Mouse (Mus musculus) frontal cortex, adult 2 months (tissue): ENCODE measurements around the gene Mark2. TPM values are rescaled to one million over a fixed set of nuclear protein-coding genes. Genes with fewer than 3 reads are reported as not detected.

ENCODE experiments used
- DNase-seq, 2 experiments: peaks; one replicate each; pipeline ENCODE4 v3.0.0; 2022; ENCODE audit warnings: low spot score in 1 of 2; ENCODE audit errors: extremely low spot score in 1 of 2
- polyA plus RNA-seq: library from polyadenylated mRNA; depleted of rRNA; stranded (reverse); fragments of >200 nt; gene quantifications from 2 replicates; pipeline ENCODE4 v1.2.3, GENCODE M21; 2012

Gene Mark2
- polyA plus RNA-seq, 1 experiment = 105 TPM

- DNase-seq = peak; percentile 80 to 83
Measured at GRCm38 (mm10) chr19:7299052-7299451, 42.6 kb downstream of the Mark2 start.

- no peak for DNase-seq
Measured at GRCm38 (mm10) chr19:7295959-7296358, 45.7 kb downstream of the Mark2 start.

GRCm38 (mm10) chr19:7295071-7295658, 46.5 kb downstream of the Mark2 start:
- DNase-seq = no peak

GRCm38 (mm10) chr19:7294098-7294876, 47.4 kb downstream of the Mark2 start:
- DNase-seq = no peak

DNA sequence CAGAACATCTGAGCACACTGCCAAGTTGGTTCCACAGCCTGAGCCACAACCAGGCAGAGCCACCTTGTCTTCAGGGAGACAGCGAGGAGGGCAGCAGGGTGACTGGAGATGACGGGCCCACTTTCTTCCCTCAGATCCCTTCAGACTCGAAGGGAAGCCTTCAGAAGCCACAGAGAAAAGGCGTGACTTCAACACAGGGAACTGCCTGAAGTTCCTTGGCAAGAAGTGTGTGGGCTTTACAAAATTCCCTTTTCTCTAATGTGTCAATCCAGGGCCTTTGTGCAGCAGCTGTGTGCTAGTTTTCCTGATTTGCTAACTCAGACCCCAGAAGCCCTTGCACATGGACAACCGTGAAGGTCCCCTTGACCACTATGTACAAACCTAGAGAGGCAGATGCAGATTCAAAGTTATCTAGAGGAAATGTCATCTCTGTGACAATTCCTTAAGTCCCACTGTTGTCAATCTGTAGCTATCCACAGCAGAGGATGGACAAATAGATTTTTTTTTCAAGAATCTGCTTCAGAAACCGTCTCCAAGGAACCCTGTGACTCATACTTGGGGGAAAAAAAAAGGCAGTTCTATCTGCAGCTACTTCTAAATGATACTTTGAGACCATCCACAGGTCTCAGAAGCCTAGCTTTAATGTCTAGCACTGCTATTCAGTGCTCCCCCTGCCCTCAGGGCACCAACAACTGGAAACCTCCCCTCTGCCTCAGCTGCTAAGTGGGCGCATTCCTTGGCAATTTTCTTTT, 49.5 kb downstream of the Mark2 start:
- peak in 1 of 2 experiments; percentile 57 for DNase-seq

DNA sequence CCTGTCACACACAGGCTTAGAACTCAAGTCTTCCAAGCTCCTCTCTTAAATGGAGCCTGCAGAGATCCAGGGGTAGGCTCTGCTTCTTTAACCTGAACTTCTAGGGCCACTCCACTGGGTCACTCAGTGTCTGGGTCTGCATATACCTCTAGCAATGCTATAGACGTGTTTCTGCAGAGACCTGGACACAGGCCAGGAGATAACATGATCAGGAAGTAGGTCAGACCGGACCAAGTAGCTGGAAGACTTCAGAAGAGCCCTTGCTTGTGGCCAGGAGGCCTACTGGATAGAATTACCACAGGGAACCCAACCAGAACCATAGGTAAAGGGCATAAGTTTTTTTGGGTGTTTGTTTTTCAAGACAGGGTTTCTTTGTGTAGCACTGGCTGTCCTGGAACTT, 51.9 kb downstream of the Mark2 start:
- DNase-seq = no peak

DNA sequence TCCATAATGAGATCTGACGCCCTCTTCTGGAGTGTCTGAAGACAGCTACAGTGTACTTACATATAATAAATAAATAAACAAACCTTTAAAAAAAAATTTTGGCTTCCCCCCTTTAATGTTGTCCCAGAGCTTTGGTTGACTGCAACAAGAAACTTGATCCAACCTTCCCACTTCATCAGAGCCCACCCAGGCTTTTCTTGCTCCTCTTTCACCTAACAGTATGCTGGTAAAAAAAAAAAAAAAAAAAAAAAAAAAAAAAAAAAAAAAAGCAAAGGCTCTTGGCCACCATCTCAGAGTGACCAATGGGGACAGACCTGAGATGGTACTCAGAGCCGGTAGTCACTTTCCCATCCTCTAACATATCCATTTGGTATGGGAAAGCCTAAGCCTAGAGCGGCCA, 53.4 kb downstream of the Mark2 start:
- no peak for DNase-seq

GRCm38 (mm10) chr19:7286563-7287315, 54.9 kb downstream of the Mark2 start:
- no peak for DNase-seq

GRCm38 (mm10) chr19:7280557-7281330, 60.9 kb downstream of the Mark2 start:
- peak; percentile 86 to 89 for DNase-seq

DNA sequence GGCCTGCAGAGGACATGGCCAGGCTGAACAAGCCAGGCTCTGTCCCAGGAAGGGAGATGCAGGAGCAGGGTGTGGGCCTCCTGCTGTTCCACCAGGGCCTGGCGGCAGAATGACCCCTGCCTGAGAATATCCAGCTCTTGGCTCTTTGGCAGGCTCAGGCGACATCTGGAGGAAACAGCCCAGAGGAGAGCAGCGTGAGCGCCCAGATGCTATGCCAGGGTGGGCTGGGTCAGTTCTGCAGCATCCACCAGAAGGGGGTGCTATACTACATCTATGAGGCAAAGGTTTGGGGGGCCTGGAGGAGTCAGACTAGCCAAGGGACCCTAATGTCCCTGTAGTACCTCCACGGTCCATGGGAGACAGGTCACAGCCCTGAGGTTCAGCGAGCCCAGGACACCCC, 62.5 kb downstream of the Mark2 start:
- no peak for DNase-seq

DNA sequence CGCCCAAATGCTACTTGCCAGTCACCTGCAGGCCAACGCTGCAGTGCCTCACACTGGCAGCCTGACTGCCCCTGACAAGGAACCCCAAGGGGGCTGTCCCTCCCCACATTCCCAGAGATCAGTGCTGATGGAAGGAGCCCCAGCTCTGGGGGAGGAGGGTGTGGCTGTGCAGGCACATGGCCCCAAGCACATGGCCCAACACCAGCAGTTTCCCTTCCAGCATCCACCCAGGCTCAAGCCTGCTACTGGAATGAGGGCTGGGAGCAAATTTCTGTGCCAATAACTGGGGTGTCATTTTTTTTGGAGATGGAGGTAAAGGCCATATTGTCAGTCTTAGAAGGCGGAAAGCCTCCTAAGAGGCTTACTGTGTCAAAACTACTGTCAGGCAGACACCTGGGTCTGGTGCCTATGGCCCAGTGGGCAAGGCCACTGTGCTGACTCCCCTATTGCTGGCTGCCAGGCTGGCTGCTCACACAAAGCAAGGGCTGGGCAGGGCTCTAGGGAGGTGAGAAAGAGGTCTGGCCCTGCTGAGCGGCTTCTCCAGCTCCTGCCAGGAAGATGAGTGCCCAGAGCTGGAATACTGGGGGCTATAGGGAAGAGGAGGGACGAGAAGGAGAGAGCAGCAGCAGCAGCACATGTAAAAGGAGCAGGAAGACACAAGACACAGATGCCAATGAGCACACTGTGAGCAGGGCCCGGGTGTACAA, 63.3 kb downstream of the Mark2 start:
- DNase-seq = no peak

DNA sequence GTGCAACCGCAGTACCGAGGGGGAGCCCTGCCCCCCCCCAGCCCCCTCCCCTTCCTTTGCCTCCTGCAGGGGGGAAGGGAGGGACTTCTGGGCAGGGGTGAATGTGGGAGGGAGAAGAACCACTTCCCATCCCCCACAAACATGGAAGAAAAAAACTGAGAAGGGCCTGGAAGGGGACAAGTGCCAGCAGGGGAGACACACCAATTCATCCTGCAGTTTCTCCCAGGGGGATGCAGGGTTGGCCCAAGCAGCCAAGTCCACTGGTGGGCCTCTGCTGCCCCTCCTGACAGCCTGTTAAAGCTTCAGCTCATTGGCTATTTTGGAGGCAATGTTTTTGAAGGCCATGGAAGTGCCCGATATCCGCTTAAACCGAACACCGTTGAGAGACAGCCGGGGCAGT, 64.9 kb downstream of the Mark2 start:
- DNase-seq = no peak

DNA sequence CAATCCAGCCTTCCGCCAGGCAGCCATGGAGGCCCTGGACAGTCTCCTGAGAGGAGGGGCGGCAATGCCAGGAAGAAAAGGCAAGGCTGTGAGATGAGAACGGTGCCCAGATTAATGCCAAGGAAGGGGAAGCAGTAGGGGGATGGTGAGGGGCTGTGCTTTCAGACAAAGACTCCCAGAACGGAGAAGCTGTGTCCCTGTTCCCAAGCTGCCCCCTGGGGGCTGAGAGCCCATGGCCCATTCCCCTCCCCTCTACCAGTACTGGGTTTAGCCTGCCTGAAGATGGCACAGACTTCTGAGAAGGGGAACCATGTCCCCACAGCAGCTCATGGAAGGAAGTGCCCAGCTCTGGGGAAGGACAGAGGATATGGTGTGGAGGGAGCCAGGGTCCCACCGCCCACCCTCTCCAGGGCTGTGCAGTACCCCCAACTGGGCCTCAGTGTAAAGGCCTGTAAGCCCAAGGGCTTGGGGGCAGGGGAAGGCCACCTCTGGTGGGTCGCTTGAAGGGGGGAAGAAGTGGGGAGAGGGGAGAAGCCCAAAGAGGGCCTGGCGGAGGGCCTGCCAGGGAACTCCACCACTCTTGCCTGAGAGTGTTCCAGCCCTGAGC, 65.5 kb downstream of the Mark2 start:
- DNase-seq = no peak

GRCm38 (mm10) chr19:7275131-7275789, 66.4 kb downstream of the Mark2 start:
- DNase-seq = no peak

DNA sequence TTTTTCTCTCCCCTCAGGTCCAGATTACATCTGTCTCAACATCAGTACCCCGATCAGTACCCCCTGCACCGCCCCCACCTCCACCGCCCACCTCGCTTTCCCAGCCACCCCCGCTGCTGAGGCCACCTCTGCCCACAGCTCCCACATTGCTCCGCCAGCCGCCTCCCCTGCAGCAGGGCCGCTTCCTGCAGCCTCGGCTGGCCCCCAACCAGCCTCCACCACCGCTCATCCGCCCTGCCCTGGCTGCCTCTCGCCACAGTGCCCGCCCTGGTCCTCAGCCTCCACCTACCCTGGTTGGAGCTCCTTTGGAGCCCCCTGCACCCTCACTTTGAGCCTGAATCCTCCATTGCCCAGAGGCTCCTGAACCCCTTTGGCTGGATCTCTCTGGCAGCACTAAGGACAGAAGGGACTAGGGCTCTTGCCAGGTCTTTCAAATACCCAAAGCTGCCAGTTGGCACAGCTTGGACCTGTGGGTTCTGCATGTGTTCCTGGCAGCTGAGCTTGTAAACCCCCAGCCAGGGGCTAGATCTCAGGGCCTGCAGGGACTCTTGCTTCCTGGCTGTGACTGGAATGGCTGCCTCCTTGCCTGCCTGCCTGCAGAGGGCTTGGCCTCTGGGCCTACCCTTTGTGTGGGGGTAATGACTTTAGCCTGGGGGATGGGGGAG, 67.2 kb downstream of the Mark2 start:
- DNase-seq = no peak

DNA sequence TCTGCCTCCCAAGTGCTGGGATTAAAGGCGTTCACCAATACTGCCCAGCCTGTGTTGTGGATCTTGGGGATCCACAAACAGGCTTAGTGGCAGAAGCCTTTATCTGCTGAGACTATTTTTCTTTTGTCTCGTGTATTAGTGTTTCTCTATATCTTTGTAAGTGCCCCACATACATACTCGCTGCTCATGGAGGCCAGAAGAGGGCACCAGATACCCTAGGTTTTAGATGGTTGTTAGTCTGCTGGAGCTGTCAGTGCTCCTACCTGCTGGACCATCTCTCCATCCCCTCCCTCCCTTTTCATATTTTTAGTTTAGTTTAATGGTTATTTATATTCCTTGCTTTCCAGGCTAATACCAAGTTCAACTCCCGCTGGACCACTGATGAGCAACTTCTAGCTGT, 68.2 kb downstream of the Mark2 start:
- no peak for DNase-seq

DNA sequence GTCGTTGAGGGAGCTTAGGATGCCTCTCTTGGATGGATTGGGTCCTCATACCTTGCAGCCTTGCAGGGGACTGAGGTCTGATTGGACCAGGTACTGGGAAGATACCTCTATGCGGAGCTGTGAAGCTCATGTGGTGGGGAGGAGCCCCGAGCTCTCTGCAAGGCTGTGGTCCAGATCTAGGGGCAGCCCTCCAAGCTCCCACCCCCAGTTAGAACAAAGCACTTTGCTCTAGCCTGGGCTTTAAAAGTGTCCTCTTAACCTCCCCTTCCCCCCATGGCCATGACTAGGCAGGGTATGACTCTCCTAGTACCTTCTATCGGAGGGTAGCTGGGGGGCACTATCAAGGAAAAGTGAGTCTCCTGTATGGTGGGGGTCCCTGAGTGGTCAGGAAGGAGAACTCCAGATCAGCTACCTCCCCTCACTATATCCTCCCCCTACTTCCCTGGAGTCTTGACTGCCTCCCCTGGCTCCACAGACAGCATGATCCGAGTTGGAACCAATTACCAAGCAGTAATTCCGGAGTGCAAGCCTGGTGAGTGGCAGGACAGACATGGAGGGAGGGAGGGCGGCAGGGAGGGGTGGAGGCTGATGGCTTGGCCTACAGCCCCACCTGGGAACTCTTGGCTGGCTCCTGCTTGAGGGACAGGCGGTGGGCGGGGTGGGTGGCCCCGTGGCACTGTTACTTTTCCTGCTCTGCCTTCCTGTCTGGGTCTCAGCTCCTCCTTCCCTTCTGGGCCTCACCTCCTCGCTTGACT, 72.2 kb downstream of the Mark2 start:
- DNase-seq = no peak
